Mouse (Mus musculus) adrenal gland, adult (tissue): ENCODE data around the gene 1700018B08Rik.

Experiments
- DNase-seq, 2 experiments: peaks; one replicate each; pipeline ENCODE4 v3.0.0; 2022 to 2023; ENCODE audit warnings: low spot score in 1 of 2; ENCODE audit not compliant: inconsistent age in 2 of 2

1700018B08Rik gene

DNA sequence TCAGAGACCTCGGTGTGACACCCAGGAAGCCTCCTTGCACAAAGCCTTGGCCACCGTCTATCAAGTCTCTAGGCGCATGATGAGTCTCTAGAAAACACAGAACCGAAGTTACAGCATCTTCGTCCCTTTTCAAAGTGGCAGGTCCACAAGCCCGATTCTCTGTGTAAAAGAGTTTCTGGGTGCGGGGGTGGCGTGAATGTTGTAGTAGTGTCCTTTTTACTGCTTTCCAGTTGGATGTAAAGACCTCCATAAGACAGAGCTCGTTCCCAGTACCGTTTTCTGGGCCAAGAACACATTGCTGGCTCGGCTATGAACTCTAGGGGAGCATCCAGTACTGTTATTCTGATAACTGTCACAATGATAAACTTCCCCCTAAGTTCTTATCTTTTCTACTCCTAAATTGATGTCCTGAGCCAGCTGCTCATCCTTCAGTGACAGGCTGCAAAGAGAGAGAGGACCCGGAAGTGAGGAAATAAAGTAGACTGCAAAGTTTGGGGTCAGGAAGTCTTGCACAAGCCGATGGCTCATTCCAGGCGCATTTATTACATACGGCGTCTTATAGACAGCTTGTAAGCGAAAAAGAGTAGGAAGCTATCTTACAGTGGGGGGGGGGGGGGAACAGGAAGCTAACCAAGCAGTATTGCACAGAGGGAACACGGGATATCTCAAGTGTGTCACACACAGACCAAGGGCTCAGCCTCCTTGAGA, 18.9 kb downstream of the 1700018B08Rik start:
- DNase-seq, result no peak

DNA sequence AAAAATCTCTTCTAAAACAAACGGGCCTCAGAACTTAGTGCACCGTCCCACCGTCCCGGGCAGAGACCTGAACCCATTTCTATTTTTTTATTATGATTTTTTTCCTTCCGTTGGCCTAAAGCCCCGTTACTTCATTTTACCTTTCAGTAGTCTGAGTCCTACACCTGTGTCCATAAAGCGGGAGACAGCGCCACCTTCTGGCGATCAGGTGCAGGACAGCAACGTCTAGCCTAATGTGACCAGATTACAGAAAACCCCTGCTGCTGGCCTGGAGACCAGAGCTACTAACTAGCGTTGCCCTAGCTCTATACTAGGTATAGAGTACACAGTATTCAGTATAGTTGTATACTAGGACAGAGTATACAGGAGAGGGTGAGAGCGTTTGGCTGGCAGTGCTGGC, 30.7 kb downstream of the 1700018B08Rik start:
- DNase-seq, result peak; percentile 73 to 93

DNA sequence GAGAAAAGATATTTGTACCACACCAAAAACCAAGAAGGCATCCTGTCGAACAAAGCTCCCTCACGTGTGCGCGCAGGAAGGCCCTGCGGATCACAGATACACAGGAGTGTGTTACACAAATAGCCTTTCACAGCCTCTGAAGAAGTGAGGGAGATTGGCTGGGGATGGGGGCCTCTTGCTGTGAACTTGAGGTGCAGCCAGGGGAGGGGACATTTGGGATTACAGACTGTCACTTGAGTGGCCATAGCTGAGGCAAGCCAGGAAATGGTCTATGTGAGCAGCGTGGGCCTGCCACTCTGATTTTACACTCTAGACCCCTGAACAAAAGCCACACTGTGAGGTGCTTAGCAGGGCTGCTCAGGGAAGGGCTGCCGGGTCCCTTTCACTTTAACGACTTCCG, 32.4 kb downstream of the 1700018B08Rik start:
- DNase-seq, result no peak

DNA sequence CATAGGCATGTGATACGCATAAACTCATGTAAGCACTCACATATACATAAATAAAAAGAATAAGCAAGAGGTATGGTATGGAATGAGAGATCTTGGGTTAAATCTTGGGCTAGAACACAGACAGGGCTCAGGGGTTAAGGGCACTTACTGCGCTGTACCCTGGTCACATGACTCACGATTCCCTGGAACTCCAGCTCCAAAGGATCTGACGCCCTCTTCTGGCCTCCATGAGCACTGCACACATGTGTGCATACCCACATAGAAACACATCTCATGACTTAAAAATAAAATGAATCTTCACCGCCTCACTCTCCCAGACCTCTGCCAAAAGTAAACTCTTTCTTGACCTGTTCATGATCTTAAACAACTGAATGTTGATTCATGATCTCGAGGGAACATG, 46.5 kb downstream of the 1700018B08Rik start:
- no peak for DNase-seq

DNA sequence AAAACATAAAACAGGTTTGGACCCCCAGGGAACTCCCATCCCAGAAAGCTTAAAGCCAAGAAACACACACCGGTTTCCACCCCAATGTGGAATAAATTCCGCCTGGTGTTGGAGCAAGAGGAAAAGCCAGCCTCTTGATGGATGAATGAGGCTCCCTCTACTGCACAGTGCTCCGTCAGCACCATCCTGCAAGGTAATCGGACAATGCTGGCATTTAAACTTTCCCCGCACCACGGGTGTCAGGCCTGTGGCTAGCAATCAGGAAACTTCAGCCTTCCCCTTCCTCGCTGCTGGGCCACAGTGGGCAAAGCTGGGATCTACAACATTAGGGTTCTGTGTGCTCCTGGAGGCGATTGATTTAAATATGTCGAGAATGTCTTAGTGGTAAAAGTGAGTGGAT, 52.5 kb downstream of the 1700018B08Rik start:
- DNase-seq, result no peak

DNA sequence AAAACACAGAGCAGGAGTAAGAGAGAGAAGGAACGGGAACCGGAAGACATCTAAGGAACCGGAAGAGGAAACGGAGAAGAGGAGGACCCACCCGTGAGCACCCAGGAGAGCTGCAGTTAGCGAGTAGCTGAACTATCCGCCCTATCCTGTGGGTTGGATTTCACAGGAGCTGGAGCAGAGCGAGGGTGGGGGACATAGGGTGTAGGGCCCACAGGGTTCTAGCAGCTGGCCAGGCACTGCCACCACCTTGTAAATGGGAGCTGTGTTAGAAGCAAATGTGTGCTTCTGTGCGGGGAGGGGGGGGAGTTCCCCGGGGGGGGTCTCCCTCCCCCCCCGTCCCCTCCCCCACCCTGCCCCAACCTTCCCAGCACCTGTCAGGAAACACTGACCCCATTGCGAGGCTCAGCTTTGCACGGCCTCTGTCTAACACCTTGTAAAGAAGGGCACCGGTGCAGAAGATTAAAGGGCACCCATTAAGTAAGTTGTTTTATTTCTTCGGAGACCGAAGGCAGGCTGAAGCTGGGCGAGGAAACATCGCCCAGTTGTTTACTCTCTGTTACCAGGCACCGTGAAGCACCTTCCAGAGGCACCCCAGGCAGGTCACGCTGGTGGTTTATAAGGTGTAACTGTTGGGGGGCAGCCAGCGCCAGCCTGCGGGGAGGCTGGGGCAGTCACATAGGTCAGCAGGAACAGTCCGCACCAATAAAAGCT, 59.9 kb downstream of the 1700018B08Rik start:
- DNase-seq, result no peak
